Mouse (Mus musculus) liver, embryonic 14.5 days (tissue): ENCODE data around the gene Piwil1. TPM values are rescaled to one million over a fixed set of nuclear protein-coding genes. Genes with fewer than 3 reads are reported as not detected.
A peak's percentile ranks its signal among the peaks of the same experiment; 100 is the strongest.
"Not testable (repeated sequence)": the region's sequence is repeated elsewhere in the genome, so short reads cannot be mapped to it uniquely, and the experiment has no call there.

Source experiments
- ATAC-seq: fragments of 200-750 bp; cut with Nextera tagmentation; 2 replicates; pipeline ENCODE4 v1.8.0; 2017; ENCODE audit warnings: moderate number of reproducible peaks, mild to moderate bottlenecking, moderate library complexity; ENCODE audit not compliant: insufficient read depth
- DNase-seq, 3 experiments: peaks; one replicate each; pipeline ENCODE4 v3.0.0-alpha.2; 2012 to 2013; ENCODE audit warnings: low read depth in 3 of 3, low spot score in 3 of 3
- H3K27ac ChIP-seq: fragments of 300-500 bp; sonication (generic); 2 replicates; pipeline ENCODE4 v1.5.1; 2014; ENCODE audit warnings: moderate library complexity, mild to moderate bottlenecking, control low read depth, inconsistent platforms
- H3K27me3 ChIP-seq: fragments of 300-500 bp; sonication (generic); 2 replicates; pipeline ENCODE4 v1.6.1; 2014; ENCODE audit warnings: mild to moderate bottlenecking, low read length, moderate library complexity; ENCODE audit not compliant: control insufficient read depth, insufficient read depth
- H3K36me3 ChIP-seq: fragments of 300-500 bp; sonication (generic); replicated peaks from 2 replicates; pipeline ENCODE4 v1.6.1; 2014; ENCODE audit warnings: low read depth; ENCODE audit not compliant: control insufficient read depth, insufficient read depth
- H3K4me1 ChIP-seq, 2 experiments: fragments of 200-500 bp in 1 of 2; fragments of 300-500 bp in 1 of 2; sonication (generic) in 1 of 2; replicated peaks; 2 replicates each; pipeline ENCODE4 v1.6.1; 2012 to 2014; ENCODE audit warnings: antibody characterized with exemption in 1 of 2, inconsistent platforms in 1 of 2, low read length in 1 of 2; ENCODE audit not compliant: control insufficient read depth in 2 of 2, insufficient read depth in 2 of 2
- H3K4me2 ChIP-seq: fragments of 300-500 bp; sonication (generic); 2 replicates; pipeline ENCODE4 v1.6.1; 2014; ENCODE audit warnings: low read depth, mild to moderate bottlenecking, control low read depth, moderate library complexity
- H3K4me3 ChIP-seq, 2 experiments: fragments of 200-500 bp in 1 of 2; fragments of 300-500 bp in 1 of 2; sonication (generic) in 1 of 2; 2 replicates each; pipeline ENCODE4 v1.5.1; 2012 to 2014; ENCODE audit warnings: low read depth in 2 of 2, low read length in 2 of 2, mild to moderate bottlenecking in 2 of 2, control low read depth in 1 of 2, inconsistent platforms in 1 of 2, moderate library complexity in 1 of 2; ENCODE audit not compliant: insufficient read depth in 1 of 2
- H3K9ac ChIP-seq: fragments of 300-500 bp; sonication (generic); replicated peaks from 2 replicates; pipeline ENCODE4 v1.6.1; 2014; ENCODE audit warnings: mild to moderate bottlenecking, control low read depth, moderate library complexity
- H3K9me3 ChIP-seq: fragments of 300-500 bp; sonication (generic); 2 replicates; pipeline ENCODE4 v1.6.1; 2016; ENCODE audit warnings: low read length, mixed read lengths; ENCODE audit not compliant: control insufficient read depth
- CTCF ChIP-seq: IDR thresholded peaks from 2 replicates; pipeline ENCODE4 v1.5.1; 2016; ENCODE audit warnings: antibody characterized with exemption, low read depth, control low read depth
- EP300 ChIP-seq: IDR thresholded peaks from 2 replicates; pipeline ENCODE4 v1.6.1; 2016; ENCODE audit warnings: antibody characterized with exemption, low read depth
- WGBS: fragments of 180-500 bp; shearing (Covaris S2); extraction: QIAGEN DNeasy Blood & Tissue Kit; methylation state at CpG from one replicate; pipeline ENCODE4 v1.1.7; 2014; ENCODE audit not compliant: insufficient replicate concordance; 5-methylcytosine and 5-hydroxymethylcytosine counted together
- polyA plus RNA-seq, 2 experiments: library from polyadenylated mRNA; depleted of rRNA in 1 of 2; stranded (reverse) in 1 of 2; unstranded in 1 of 2; fragments of >200 nt; fragmentation: Nextera tagmentation in 1 of 2; extraction: Ambion mirVana in 1 of 2; gene quantifications; 2 replicates each; pipeline versions ENCODE4 v1.2.1 to v1.2.3; 2012 to 2014

Gene Piwil1
- polyA plus RNA-seq, 2 experiments: not detected

GRCm38 (mm10) chr5:128715171-128715570, 12.8 kb downstream of the Piwil1 start:
- Histone ChIP-seq H3K9me3 (no peaks in the 10 kb centered on the region), H3K4me3 (no peak overlapping the region), H3K27me3 (no peaks in the 10 kb centered on the region), H3K36me3 (no peaks in the 10 kb centered on the region), H3K27ac (no peak overlapping the region), H3K9ac (no peak overlapping the region), H3K4me2 (no peak overlapping the region), H3K4me1 (no peaks in the 10 kb centered on the region)
- no peak for DNase-seq
- no peak for ATAC-seq
- 54% methylated on average over 16 of the region's 16 CpGs for WGBS
- TF ChIP-seq EP300 (no peak), CTCF (no peak)

DNA sequence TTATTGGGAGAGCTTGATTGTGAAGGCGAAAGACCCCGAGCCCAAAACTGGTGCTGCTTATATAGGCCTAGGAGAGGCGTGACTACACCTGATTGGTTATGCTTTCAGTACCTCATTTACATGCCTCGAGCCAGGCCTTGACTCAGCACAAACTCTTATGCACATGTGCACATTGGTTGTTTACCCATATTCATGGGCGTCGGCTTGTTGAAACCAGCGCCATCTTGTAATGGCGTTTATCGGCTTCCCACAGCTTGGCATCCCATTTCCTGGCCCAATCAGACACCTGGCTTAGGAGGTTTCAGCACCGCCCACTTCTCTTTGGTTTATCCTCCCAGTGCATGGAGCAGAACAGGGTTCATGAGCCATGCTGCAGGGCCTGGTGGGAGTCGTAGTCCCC, 18.1 kb downstream of the Piwil1 start:
- 75% methylated on average over 11 of the region's 11 CpGs for WGBS
- DNase-seq, H3K4me2 ChIP-seq, ATAC-seq, H3K4me3 ChIP-seq, H3K27me3 ChIP-seq, H3K9me3 ChIP-seq, H3K4me1 ChIP-seq, H3K36me3 ChIP-seq, H3K27ac ChIP-seq, H3K9ac ChIP-seq: not testable (repeated sequence)

DNA sequence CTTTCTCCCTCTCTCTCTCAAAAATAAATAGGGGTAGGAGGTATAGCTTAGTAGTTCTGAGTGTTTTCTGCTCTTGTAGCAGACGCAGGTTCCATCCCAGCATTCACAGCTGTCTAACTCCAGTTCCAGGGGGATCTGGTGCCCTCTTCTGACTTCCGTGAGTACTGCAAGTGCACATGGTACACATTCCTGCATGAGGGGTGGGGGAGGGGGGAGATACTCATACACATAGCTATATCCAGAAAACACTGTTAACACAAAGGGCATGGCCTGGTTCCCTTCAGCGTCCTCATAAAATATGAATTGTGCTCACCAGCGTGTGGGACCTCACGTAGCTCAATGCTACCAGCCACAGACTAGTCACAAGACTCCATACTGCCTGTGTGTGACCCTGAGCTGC, 27.0 kb downstream of the Piwil1 start:
- no peak overlapping the region for H3K9ac ChIP-seq
- H3K4me2 ChIP-seq: no peak overlapping the region
- no peak overlapping the region for H3K27ac ChIP-seq
- TF ChIP-seq CTCF (peak; percentile 19; the same call in 1 of the 2 replicates), EP300 (no peak)
- no peaks in the 10 kb centered on the region for H3K27me3 ChIP-seq
- no peak overlapping the region for H3K4me3 ChIP-seq
- H3K36me3 ChIP-seq: no peaks in the 10 kb centered on the region
- no peaks in the 10 kb centered on the region for H3K9me3 ChIP-seq
- 60% methylated on average over 5 of the region's 5 CpGs for WGBS
- DNase-seq (no peak), ATAC-seq (no peak)
- H3K4me1 ChIP-seq: no peaks in the 10 kb centered on the region

- Histone ChIP-seq H3K9ac (no peak overlapping the region), H3K4me3 (no peak overlapping the region), H3K27me3 (no peaks in the 10 kb centered on the region), H3K4me2 (no peak overlapping the region), H3K4me1 (no peaks in the 10 kb centered on the region), H3K9me3 (no peaks in the 10 kb centered on the region), H3K36me3 (no peaks in the 10 kb centered on the region), H3K27ac (no peak overlapping the region)
- TF ChIP-seq CTCF (peak; percentile 60), EP300 (no peak)
- no peak for DNase-seq
- ATAC-seq: no peak
- WGBS: 32% methylated on average over 5 of the region's 5 CpGs
These were observed 28.3 kb downstream of the Piwil1 start for GRCm38 (mm10) chr5:128730634-128731033.

- Histone ChIP-seq H3K4me2 (no peak overlapping the region), H3K36me3 (no peaks in the 10 kb centered on the region), H3K4me3 (no peak overlapping the region), H3K27ac (no peak overlapping the region), H3K9me3 (no peaks in the 10 kb centered on the region), H3K9ac (no peak overlapping the region), H3K4me1 (no peaks in the 10 kb centered on the region), H3K27me3 (no peaks in the 10 kb centered on the region)
- WGBS: 57% methylated on average over 11 of the region's 11 CpGs
- DNase-seq: no peak
- no peak for ATAC-seq
- no peak; the same call in 1 of the 2 replicates for TF ChIP-seq CTCF
- no peak for TF ChIP-seq EP300
These were observed 30.2 kb downstream of the Piwil1 start for GRCm38 (mm10) chr5:128732416-128733014.
